Mouse (Mus musculus): Measurements from ENCODE around the gene Aspscr1.

GRCm38 (mm10) chr11:120658876-120659410 lies 13.8 kb upstream of the Aspscr1 start:
- TF ChIP-seq TAL1 (IDR thresholded peaks at IDR 0.05; ENCODE audit: low read length) = no peak
- no peak for TF ChIP-seq GATA1 (IDR thresholded peaks at IDR 0.05; ENCODE audit: low read length)

Data from erythroblast, embryonic 14.5 days (primary cell).